Mouse (Mus musculus): Measurements from ENCODE around the gene Carns1. TPM values are rescaled to one million over a fixed set of nuclear protein-coding genes. Genes with fewer than 3 reads are reported as not detected.

Carns1 gene
- polyA plus RNA-seq (2012; rRNA removed), result 13.4 and 21.4 TPM in 2 replicates

DNA sequence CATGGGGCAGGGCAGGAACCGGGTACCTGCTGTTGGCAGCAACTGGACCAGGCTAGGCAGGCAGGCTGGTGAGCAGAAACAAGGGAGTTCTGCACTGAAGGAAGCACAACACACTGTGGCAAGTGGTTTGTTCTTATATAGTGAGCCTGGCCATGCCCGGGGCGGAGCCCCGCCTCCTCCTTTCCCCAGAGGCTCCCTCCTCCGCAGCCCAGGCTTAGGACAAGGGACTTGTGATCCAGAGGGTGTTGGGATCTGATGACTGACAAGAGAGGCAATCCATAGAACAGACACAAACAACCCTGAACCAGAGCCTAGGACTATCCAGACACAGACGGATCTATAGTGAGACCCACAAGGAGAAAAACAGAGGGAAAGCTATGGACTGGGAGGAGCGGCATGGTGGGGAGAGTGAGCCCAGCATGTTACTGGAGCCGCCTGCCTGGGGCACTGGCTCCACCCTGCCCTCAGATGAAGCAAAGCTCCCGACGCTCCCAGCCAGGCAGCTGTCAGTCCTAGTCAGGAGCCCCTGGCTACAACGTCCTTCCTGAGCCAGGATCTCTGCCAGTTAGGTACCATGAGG, at the start of gene Carns1:
Gene Carns1 (minus strand): TSS at position 112 of the 580 bp plus-strand sequence.
- Histone ChIP-seq H3K27ac (ENCODE audit: insufficient read depth, low read length) (peak within 1 kb of the TSS; percentile 60), H3K4me3 (ENCODE audit: insufficient read depth, low read length) (no peak within 1 kb of the TSS), H3K4me1 (ENCODE audit: control insufficient read depth, insufficient read depth, low read length) (no peaks in the 10 kb centered on the region)
- TF ChIP-seq POLR2A (IDR thresholded peaks at IDR 0.05; ENCODE audit: extremely low read depth, insufficient read depth, low read length) (0 out of 2 replicates have a peak, but pooled peaks have one; percentile 29), CTCF (IDR thresholded peaks at IDR 0.05; ENCODE audit: extremely low read depth, insufficient read depth, low read length) (no peak)

DNA sequence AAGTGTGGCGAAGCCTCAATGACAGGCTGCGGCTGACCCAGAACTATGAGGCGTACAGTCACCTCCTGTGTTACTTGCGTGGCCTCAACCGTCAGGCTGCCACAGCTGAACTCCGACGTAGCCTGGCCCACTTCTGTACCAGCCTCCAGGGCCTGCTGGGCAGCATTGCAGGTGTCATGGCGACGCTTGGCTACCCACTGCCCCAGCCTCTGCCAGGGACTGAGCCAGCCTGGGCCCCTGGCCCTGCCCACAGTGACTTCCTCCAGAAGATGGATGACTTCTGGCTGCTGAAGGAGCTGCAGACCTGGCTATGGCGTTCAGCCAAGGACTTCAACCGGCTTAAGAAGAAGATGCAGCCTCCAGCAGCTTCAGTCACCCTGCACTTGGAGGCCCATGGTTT, 46.9 kb upstream of the Carns1 start:
- TF ChIP-seq CTCF (IDR thresholded peaks at IDR 0.05; ENCODE audit: extremely low read depth, insufficient read depth, low read length) (no peak), POLR2A (IDR thresholded peaks at IDR 0.05; ENCODE audit: extremely low read depth, insufficient read depth, low read length) (no peak)
- H3K4me3 ChIP-seq (ENCODE audit: insufficient read depth, low read length), result no peak overlapping the region
- H3K4me1 ChIP-seq (ENCODE audit: control insufficient read depth, insufficient read depth, low read length), result no peaks in the 10 kb centered on the region
- H3K27ac ChIP-seq (ENCODE audit: insufficient read depth, low read length), result no peak overlapping the region

DNA sequence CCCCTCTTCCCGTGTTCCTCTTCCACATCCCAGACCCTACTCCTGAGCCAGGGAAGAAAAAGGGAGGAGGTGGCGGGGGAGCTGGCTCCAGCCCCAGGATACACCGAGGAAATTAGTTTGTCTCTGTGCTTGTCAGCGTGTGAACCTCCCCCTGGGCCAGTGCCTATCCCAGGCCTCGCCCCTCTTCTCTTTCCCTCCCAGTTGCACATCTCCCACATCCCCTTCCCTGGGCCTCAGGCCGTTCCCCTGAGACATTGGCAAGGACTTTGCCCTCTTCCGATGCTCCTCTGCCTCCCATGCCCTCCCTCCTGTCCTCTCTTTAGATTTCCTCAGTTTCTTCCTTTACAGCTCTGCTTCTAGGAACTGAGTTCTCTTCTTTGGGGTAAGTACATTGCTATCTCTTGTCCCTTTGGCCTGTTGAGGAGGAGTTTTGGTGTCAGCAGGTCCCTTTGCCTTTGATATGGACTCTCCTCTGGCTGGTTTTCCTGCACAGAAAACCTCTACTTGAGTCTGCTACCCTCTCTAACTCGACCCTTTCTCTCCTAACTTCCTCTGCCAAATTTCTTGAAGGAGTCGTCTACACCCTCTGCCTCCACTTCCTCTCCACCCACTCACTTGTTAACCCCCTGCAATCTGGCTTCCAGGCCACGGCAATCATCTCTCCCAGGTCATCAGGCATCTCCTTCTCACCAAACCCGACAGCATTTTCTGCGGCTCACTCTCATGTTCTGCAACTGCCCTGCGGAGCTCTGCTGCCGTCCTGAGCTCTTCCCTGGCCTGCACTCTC, 45.9 kb upstream of the Carns1 start:
- no peak overlapping the region for H3K4me3 ChIP-seq (ENCODE audit: insufficient read depth, low read length)
- TF ChIP-seq CTCF (IDR thresholded peaks at IDR 0.05; ENCODE audit: extremely low read depth, insufficient read depth, low read length) (no peak), POLR2A (IDR thresholded peaks at IDR 0.05; ENCODE audit: extremely low read depth, insufficient read depth, low read length) (no peak)
- H3K4me1 ChIP-seq (ENCODE audit: control insufficient read depth, insufficient read depth, low read length), result no peaks in the 10 kb centered on the region
- no peak overlapping the region for H3K27ac ChIP-seq (ENCODE audit: insufficient read depth, low read length)

DNA sequence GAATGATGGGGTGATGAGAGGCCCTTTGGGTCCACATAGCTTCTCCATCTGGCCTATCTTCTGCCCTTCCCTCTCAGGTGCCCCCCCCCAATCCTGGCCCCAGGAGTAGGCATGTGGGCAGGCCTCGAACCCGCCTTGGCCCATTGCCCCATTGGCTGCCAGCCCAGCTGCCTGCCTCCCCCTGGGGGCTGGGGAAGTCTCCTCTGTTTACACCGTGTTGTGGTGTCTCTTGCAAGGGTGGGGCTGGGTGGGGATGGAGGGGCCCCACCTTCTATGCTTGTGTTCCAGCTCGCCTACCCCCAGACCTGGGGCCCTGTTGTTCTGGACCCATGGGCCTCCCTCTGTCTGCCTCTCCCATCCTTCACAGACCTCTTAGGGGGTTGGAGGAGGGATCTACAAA, 45.1 kb upstream of the Carns1 start:
- Histone ChIP-seq H3K4me1 (ENCODE audit: control insufficient read depth, insufficient read depth, low read length) (no peaks in the 10 kb centered on the region), H3K27ac (ENCODE audit: insufficient read depth, low read length) (no peak overlapping the region), H3K4me3 (ENCODE audit: insufficient read depth, low read length) (no peak overlapping the region)
- TF ChIP-seq POLR2A (IDR thresholded peaks at IDR 0.05; ENCODE audit: extremely low read depth, insufficient read depth, low read length) (no peak), CTCF (IDR thresholded peaks at IDR 0.05; ENCODE audit: extremely low read depth, insufficient read depth, low read length) (no peak)

DNA sequence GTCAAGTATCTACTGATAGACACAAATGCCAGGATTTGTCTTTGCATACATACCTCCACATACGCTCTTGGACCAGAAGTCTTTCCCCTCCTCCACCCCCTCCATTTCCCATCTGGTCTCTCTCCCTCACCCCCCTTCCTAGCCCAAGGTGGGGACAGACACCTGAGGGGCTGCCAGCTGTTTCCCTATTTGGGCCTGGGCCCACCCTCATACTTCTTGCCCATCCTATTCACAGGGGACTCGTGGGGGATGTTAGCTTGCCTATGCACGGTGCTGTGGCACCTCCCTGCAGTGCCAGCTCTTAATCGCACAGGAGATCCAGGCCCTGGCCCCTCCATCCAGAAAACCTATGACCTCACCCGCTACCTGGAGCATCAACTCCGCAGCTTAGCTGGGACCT, 44.7 kb upstream of the Carns1 start:
- no peak overlapping the region for H3K27ac ChIP-seq (ENCODE audit: insufficient read depth, low read length)
- TF ChIP-seq POLR2A (IDR thresholded peaks at IDR 0.05; ENCODE audit: extremely low read depth, insufficient read depth, low read length) (no peak), CTCF (IDR thresholded peaks at IDR 0.05; ENCODE audit: extremely low read depth, insufficient read depth, low read length) (no peak)

DNA sequence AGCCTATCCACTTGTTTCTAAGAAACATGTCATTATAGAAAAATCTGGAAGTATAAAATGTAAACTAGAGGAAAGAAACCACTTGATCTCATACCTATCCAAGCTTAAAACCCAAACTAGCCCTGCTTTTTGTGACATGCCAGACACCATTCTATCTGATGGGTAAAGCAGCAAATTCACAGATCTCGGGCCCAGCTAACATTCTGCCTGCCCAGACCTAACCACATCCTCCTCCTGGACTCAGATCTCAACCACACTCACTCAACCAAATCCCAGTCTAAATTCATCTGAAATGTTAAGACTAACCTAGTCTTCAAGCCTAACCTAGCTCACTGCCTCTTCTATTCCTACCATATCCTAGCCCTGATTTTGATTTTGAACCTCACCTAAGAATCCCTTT, 43.5 kb upstream of the Carns1 start:
- TF ChIP-seq POLR2A (IDR thresholded peaks at IDR 0.05; ENCODE audit: extremely low read depth, insufficient read depth, low read length) (no peak), CTCF (IDR thresholded peaks at IDR 0.05; ENCODE audit: extremely low read depth, insufficient read depth, low read length) (no peak)
- Histone ChIP-seq H3K27ac (ENCODE audit: insufficient read depth, low read length) (no peak overlapping the region), H3K4me1 (ENCODE audit: control insufficient read depth, insufficient read depth, low read length) (no peaks in the 10 kb centered on the region), H3K4me3 (ENCODE audit: insufficient read depth, low read length) (no peak overlapping the region)

More for the DNA sequence above, 44.7 kb upstream of the Carns1 start:
- Histone ChIP-seq H3K4me3 (ENCODE audit: insufficient read depth, low read length) (no peak overlapping the region), H3K4me1 (ENCODE audit: control insufficient read depth, insufficient read depth, low read length) (no peaks in the 10 kb centered on the region)

DNA sequence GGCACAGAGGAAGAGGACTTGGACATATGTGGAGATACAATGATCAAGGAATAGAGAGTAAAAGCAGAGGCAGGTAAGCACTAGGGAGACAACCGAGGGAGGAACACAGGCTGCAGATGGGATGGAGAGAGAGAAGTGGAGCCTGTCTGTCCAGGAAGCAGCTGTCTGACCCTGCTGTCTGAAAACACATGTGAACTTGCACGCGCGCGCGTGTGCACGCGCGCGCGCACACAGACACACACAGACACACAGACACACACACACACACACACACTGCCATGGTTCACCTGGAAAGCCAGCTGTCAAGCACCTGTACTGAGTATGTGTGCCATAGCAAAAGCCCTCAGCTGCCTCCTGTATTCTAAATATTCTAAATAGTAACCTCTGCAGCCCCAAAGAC, 43.0 kb upstream of the Carns1 start:
- Histone ChIP-seq H3K4me1 (ENCODE audit: control insufficient read depth, insufficient read depth, low read length) (no peaks in the 10 kb centered on the region), H3K4me3 (ENCODE audit: insufficient read depth, low read length) (no peak overlapping the region), H3K27ac (ENCODE audit: insufficient read depth, low read length) (no peak overlapping the region)
- TF ChIP-seq CTCF (IDR thresholded peaks at IDR 0.05; ENCODE audit: extremely low read depth, insufficient read depth, low read length), result no peak
- no peak for TF ChIP-seq POLR2A (IDR thresholded peaks at IDR 0.05; ENCODE audit: extremely low read depth, insufficient read depth, low read length)

DNA sequence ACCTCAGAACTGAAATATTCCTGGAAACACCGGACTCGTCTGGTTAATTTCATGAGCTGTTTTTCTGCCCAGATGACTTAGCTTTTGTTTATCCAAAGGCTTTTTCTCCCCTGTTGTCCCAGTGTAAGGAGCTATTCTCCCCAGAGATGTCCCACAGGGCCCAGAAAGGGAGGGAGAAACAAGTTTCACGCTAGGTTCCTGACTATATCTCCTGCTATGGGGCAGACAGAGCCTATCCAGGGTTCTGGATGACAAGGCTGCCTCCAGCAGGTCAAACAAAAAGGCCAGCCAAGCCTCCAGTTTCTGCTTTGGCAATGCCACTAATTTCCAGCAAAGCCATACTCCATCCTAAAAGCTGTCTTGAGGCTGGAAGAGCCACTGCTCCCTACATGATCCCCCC, 42.6 kb upstream of the Carns1 start:
- no peak for TF ChIP-seq CTCF (IDR thresholded peaks at IDR 0.05; ENCODE audit: extremely low read depth, insufficient read depth, low read length)
- TF ChIP-seq POLR2A (IDR thresholded peaks at IDR 0.05; ENCODE audit: extremely low read depth, insufficient read depth, low read length), result no peak
- Histone ChIP-seq H3K4me3 (ENCODE audit: insufficient read depth, low read length) (no peak overlapping the region), H3K27ac (ENCODE audit: insufficient read depth, low read length) (no peak overlapping the region), H3K4me1 (ENCODE audit: control insufficient read depth, insufficient read depth, low read length) (no peaks in the 10 kb centered on the region)

DNA sequence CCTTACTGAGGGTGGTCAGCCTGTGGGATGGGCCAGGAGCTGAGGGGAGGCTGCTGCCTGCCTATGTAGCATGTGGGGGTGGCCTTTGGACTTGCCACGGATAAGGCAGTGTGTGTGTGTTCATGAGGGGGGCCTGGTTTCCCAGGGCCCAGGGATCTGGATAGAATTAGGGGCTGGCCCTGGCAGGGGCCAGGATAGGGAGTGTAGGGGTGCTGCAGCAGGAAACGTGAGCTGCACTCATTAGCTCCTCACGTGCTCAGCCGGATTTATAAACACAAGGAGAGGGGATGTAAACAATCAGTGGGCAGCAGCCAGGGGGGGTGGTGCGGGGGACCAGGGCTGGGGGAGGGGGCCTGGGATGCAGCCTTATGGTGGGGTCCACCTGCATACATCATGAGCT, 41.9 kb upstream of the Carns1 start:
- Histone ChIP-seq H3K27ac (ENCODE audit: insufficient read depth, low read length) (0 out of 2 replicates have a peak overlapping the region, but pooled peaks have one; percentile 6), H3K4me3 (ENCODE audit: insufficient read depth, low read length) (no peak overlapping the region), H3K4me1 (ENCODE audit: control insufficient read depth, insufficient read depth, low read length) (no peaks in the 10 kb centered on the region)
- no peak for TF ChIP-seq CTCF (IDR thresholded peaks at IDR 0.05; ENCODE audit: extremely low read depth, insufficient read depth, low read length)
- TF ChIP-seq POLR2A (IDR thresholded peaks at IDR 0.05; ENCODE audit: extremely low read depth, insufficient read depth, low read length), result no peak
